Mouse (Mus musculus) limb, embryonic 14.5 days (tissue): ENCODE measurements around the gene Supv3l1. TPM values are rescaled to one million over a fixed set of nuclear protein-coding genes. Genes with fewer than 3 reads are reported as not detected.

Experiments used
- ATAC-seq: fragments of 200-750 bp; cut with Nextera tagmentation; 2 replicates; pipeline ENCODE4 v1.8.0; 2017; ENCODE audit warnings: low read depth, moderate number of reproducible peaks, moderate TSS enrichment; ENCODE audit not compliant: low FRiP score
- DNase-seq: peaks from one replicate; pipeline ENCODE4 v3.0.0-alpha.2; 2015; ENCODE audit warnings: low spot score
- H3K27ac ChIP-seq: fragments of 300-500 bp; sonication (generic); replicated peaks from 2 replicates; pipeline ENCODE4 v1.5.1; 2014; ENCODE audit warnings: low read depth, mild to moderate bottlenecking, low read length, moderate library complexity, mixed read lengths
- H3K27me3 ChIP-seq: fragments of 300-500 bp; sonication (generic); 2 replicates; pipeline ENCODE4 v1.6.1; 2014; ENCODE audit warnings: low read length, mixed read lengths; ENCODE audit not compliant: control insufficient read depth, insufficient read depth
- H3K36me3 ChIP-seq: fragments of 300-500 bp; sonication (generic); 2 replicates; pipeline ENCODE4 v1.6.1; 2014; ENCODE audit warnings: mild to moderate bottlenecking, low read length, moderate library complexity, mixed read lengths; ENCODE audit not compliant: control insufficient read depth, insufficient read depth
- H3K4me1 ChIP-seq: fragments of 300-500 bp; sonication (generic); 2 replicates; pipeline ENCODE4 v1.6.1; 2014; ENCODE audit warnings: antibody characterized with exemption, low read length, mixed read lengths; ENCODE audit not compliant: control insufficient read depth, insufficient read depth
- H3K4me2 ChIP-seq: fragments of 300-500 bp; sonication (generic); replicated peaks from 2 replicates; pipeline ENCODE4 v1.6.1; 2014; ENCODE audit warnings: low read depth, mild to moderate bottlenecking, low read length, moderate library complexity; ENCODE audit not compliant: severe bottlenecking
- H3K4me3 ChIP-seq: fragments of 300-500 bp; sonication (generic); replicated peaks from 2 replicates; pipeline ENCODE4 v1.5.1; 2014; ENCODE audit warnings: low read length
- H3K9ac ChIP-seq: fragments of 300-500 bp; sonication (generic); 2 replicates; pipeline ENCODE4 v1.6.1; 2014; ENCODE audit warnings: mild to moderate bottlenecking, low read depth, low read length, moderate library complexity; ENCODE audit not compliant: severe bottlenecking
- H3K9me3 ChIP-seq: fragments of 300-500 bp; sonication (generic); 2 replicates; pipeline ENCODE4 v1.6.1; 2016; ENCODE audit warnings: low read length; ENCODE audit not compliant: control insufficient read depth
- POLR2A ChIP-seq: fragments of 200-500 bp; IDR thresholded peaks from 2 replicates; pipeline ENCODE4 v1.8.0; 2012; ENCODE audit warnings: inconsistent platforms, mild to moderate bottlenecking, moderate library complexity, borderline replicate concordance; ENCODE audit not compliant: insufficient read depth, insufficient read length; ENCODE audit errors: extremely low read depth
- WGBS: fragments of 180-500 bp; shearing (Covaris S2); extraction: QIAGEN DNeasy Blood & Tissue Kit; methylation state at CpG from one replicate; pipeline ENCODE4 v1.1.7; 2014; 5-methylcytosine and 5-hydroxymethylcytosine counted together
- polyA plus RNA-seq, 2 experiments: library from polyadenylated mRNA; depleted of rRNA in 1 of 2; stranded (reverse) in 1 of 2; unstranded in 1 of 2; fragments of >200 nt; fragmentation: Nextera tagmentation in 1 of 2; extraction: Ambion mirVana in 1 of 2; gene quantifications; 2 replicates each; pipeline versions ENCODE4 v1.2.1 to v1.2.3; 2012 to 2014

The Supv3l1 gene
- polyA plus RNA-seq, 2 experiments: 24.2 to 30.8 TPM

DNA sequence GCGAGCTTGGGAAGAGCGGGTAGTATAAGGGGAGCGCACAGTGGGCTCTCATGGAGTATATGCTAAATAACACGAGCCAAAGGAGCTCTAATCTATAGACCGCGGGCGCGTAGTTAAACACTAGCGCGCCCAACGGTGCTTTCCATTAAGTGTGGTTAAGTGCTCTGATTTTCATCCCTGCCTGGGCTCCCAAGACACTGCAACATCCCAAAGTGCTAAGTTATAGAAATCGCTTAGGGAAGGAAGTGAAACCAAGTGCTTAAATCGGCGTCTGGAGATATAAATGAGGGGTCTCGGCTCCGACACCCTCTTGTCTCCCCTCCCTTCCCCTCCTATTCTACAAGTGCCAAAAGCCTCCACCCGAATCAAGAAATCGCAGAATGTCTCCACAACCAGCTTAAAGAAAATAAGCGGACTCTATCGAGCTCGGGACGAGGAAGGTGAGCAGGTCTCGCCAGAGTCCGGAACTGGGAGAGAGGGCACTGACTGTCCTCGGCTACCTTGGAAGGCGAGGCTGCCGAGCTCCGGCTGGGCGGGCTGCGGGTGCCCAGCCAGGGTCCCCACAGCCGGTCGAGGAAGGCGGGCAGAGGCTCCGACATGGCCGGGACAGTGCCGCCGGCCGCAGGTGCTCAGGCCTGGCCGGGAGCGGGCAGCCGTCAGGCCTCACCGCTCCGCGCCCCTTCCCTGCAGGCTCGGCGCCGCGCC is 36.5 kb upstream of the Supv3l1 start:
- Histone ChIP-seq H3K9ac (peak overlapping the region; percentile 75), H3K36me3 (no peaks in the 10 kb centered on the region), H3K4me3 (peak overlapping the region; percentile 96), H3K9me3 (no peaks in the 10 kb centered on the region), H3K4me2 (peak overlapping the region; percentile 62), H3K27me3 (no peaks in the 10 kb centered on the region), H3K4me1 (peaks cover 3% of the 10 kb centered on the region), H3K27ac (peak overlapping the region; percentile 53)
- ATAC-seq (peak; percentile 66), DNase-seq (peak; percentile 64)
- TF ChIP-seq POLR2A: no peak
- 1% methylated on average over 33 of the region's 48 CpGs for WGBS

DNA sequence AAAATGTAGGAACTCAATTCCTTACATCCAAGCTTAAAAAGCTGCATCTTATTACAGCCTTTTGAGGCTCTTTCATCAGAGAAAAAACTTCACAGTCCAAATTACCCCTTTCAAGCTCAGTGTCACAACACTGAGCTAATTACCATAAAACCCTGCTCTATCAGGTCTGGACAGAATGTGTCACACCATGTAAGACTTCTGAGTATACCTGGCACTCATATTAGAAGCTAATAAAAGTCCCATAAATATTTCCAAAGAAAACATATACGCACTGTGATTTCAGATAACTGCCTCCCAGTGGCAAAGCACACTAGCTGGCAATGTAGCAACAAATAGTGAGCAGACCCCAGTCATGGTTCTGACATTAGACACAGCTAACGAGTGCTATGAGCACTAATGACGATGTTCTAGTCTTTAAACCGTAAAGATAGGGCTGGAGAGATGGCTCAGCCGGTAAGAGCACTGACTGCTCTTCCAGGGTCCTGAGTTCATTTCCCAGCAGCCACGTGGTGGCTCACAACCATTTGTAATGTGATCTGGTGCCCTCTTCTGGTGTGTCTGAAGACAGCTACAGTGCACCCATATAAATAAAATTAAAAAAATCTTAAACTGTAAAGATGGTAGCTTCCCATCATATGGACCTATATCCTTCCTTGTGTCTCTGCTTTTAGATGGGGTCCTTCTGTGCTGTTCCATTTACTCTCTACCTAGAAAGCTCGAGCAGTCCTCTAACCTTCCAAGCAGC is 31.7 kb upstream of the Supv3l1 start:
- 44% methylated on average over 7 of the region's 7 CpGs for WGBS
- Histone ChIP-seq H3K9me3 (no peaks in the 10 kb centered on the region), H3K4me3 (no peak overlapping the region), H3K9ac (no peak overlapping the region), H3K27ac (no peak overlapping the region), H3K4me2 (no peak overlapping the region), H3K4me1 (peaks cover 3% of the 10 kb centered on the region), H3K36me3 (peaks cover 12% of the 10 kb centered on the region; the same call in 1 of the 2 replicates), H3K27me3 (no peaks in the 10 kb centered on the region)
- DNase-seq (no peak), ATAC-seq (no peak)
- TF ChIP-seq POLR2A: no peak

DNA sequence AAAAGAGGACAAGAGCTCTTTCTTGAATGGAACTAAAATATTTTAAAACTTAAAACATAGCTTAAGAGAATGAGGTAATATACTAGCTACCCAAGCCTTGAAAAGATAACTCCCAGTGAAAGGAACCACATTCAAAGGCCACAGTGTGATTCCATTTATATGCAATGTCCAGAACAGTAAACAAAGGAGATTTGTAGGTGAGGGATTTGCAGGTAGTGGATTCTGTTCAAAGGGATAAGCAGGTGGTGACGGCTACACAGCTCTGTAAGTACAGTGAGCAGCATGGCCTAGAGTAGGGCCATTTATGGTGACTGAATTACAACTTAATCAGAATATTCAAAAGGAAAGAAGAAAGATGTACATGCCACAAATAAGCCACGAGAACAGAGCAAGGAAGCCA is 27.4 kb upstream of the Supv3l1 start:
- Histone ChIP-seq H3K36me3 (peaks cover 15% of the 10 kb centered on the region), H3K4me2 (no peak overlapping the region), H3K4me3 (no peak overlapping the region), H3K4me1 (no peaks in the 10 kb centered on the region), H3K9me3 (no peaks in the 10 kb centered on the region), H3K27ac (no peak overlapping the region), H3K27me3 (no peaks in the 10 kb centered on the region), H3K9ac (no peak overlapping the region)
- 88% methylated on average over 2 of the region's 2 CpGs for WGBS
- DNase-seq: no peak
- no peak for ATAC-seq
- no peak for TF ChIP-seq POLR2A

DNA sequence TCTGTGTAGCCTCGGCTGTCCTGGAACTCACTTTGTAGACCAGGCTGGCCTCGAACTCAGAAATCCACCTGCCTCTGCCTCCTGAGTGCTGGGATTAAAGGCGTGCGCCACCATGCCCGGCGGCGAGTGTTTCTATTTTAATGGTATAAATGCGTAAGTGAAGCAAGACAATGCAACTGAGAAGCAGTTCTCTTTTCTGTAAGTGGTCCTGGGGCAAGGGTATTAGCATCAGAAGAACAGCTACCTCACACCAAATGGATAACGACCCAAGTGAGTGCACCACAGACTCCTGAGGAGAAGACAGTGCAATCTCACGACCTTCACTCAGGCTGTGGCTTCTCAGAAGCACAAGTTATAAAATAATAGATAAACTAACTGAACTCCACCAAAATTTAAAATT is 25.4 kb upstream of the Supv3l1 start:
- H3K9me3 ChIP-seq: no peaks in the 10 kb centered on the region
- DNase-seq (no peak), ATAC-seq (no peak)

DNA sequence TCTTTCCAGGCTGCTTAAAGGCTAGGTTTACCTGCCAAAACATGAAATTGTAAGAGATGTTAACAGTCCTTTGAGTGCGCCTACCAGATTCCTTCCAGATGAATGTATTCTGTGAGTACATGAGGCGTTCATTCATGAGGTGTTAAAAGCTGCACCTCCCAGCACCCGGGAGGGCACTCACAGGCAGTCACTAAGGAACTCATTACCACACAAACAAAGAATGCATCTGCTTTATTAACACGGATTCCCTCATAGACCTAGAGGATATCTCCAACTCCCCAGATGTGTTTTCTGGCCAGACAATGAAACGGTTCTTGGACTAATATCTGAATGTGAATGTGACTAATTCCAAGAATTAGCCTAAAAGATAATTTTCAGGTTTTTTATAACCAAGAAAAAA is 21.6 kb upstream of the Supv3l1 start:
- Histone ChIP-seq H3K27me3 (no peaks in the 10 kb centered on the region), H3K9me3 (no peaks in the 10 kb centered on the region), H3K4me1 (no peaks in the 10 kb centered on the region), H3K27ac (no peak overlapping the region), H3K4me3 (no peak overlapping the region), H3K36me3 (peaks cover 14% of the 10 kb centered on the region), H3K9ac (no peak overlapping the region), H3K4me2 (no peak overlapping the region)
- DNase-seq (no peak), ATAC-seq (no peak)
- no peak for TF ChIP-seq POLR2A
- 53% methylated on average over 5 of the region's 5 CpGs for WGBS

More for the DNA sequence above, 25.4 kb upstream of the Supv3l1 start:
- H3K4me1 ChIP-seq: no peaks in the 10 kb centered on the region
- no peak overlapping the region for H3K4me2 ChIP-seq
- no peak overlapping the region for H3K9ac ChIP-seq
- TF ChIP-seq POLR2A: no peak
- H3K4me3 ChIP-seq: no peak overlapping the region
- no peak overlapping the region for H3K27ac ChIP-seq
- 92% methylated on average over 10 of the region's 10 CpGs for WGBS
- H3K36me3 ChIP-seq: peaks cover 15% of the 10 kb centered on the region
- no peaks in the 10 kb centered on the region for H3K27me3 ChIP-seq
